Mouse (Mus musculus): ENCODE results near the gene Gm45062. TPM values are rescaled to one million over a fixed set of nuclear protein-coding genes. Genes with fewer than 3 reads are reported as not detected.

The Gm45062 gene
- total RNA-seq, 1 experiment = 1.5 TPM

DNA sequence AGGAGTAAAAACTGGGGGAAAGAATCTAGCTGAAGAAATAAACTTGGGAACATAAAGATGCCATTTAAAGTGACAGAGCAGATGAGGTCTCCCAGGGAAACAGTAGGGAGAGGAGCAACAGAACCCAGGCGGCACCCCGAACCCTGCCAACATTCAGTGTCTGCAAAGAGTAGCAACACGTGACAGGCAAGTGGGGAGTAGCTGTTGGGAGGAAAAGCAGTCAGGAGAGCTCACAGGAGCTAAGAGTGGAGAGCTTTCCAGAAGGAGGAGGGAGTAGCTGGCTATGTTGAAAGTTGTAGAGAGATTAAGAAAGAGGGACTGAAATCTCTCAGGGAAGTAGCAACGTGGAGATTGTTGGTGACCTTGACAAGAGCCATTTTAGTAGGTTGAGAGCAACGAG, 214.2 kb downstream of the Gm45062 start:
- Histone ChIP-seq H3K4me1 (ENCODE audit: control insufficient read depth in 2 of 2, insufficient read depth in 2 of 2, low read length in 2 of 2, poor library complexity in 1 of 2) (no peaks in the 10 kb centered on the region), H3K9me3 (ENCODE audit: control insufficient read depth, insufficient read depth, low read depth, low read length) (no peaks in the 10 kb centered on the region), H3K4me3 (ENCODE audit: insufficient read depth in 1 of 2, low read depth in 1 of 2, low read length in 2 of 2, poor library complexity in 1 of 2, severe bottlenecking in 1 of 2) (no peak overlapping the region), H3K36me3 (ENCODE audit: control insufficient read depth, insufficient read depth, low read length, poor library complexity, severe bottlenecking) (no peaks in the 10 kb centered on the region), H3K9ac (ENCODE audit: insufficient read depth, low read depth, low read length, poor library complexity, severe bottlenecking) (no peak overlapping the region), H3K27ac (ENCODE audit: insufficient read depth, low read depth, low read length, poor library complexity, severe bottlenecking) (no peak overlapping the region)
- TF ChIP-seq MAFK (IDR thresholded peaks at IDR 0.05; ENCODE audit: insufficient read depth, low read depth, low read length) = no peak
- no peak for TF ChIP-seq ZNF384 (IDR thresholded peaks at IDR 0.05; ENCODE audit: low read depth, low read length)
- no peak for TF ChIP-seq CHD2 (IDR thresholded peaks at IDR 0.05; ENCODE audit: low read depth, low read length)
- no peak for TF ChIP-seq ZC3H11A (IDR thresholded peaks at IDR 0.05; ENCODE audit: borderline replicate concordance, low read depth, low read length)
- no peak for TF ChIP-seq HCFC1 (IDR thresholded peaks at IDR 0.05; ENCODE audit: borderline replicate concordance, insufficient read depth, low read length)
- in situ Hi-C loops (cut with MboI; ENCODE audit: low sequenced_read_pairs in 2 of 2, unreplicated experiment in 2 of 2) = no loop called here
- no peak for DNase-seq (ENCODE audit: low read depth, low spot score)

DNA sequence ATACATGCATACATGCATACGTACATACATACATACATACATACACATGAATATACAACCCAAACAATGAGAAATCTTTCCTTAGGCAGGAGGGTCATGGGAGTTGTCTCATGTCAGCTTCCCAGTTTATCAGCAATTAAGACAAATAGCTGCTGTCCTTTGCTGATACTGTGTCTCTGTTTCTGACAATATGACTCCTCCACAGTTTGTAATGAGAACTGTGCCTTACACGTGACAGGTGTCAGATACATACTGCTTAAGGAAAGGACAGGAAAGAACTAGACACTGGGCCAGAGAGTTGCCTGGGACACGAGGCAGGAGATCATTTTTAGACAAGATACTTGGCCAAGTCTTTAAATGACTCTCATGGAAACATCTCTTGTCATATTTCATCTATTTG, 215.1 kb downstream of the Gm45062 start:
- H3K27ac ChIP-seq (ENCODE audit: insufficient read depth, low read depth, low read length, poor library complexity, severe bottlenecking) = no peak overlapping the region
- no peaks in the 10 kb centered on the region for H3K4me1 ChIP-seq (ENCODE audit: control insufficient read depth in 2 of 2, insufficient read depth in 2 of 2, low read length in 2 of 2, poor library complexity in 1 of 2)
- TF ChIP-seq HCFC1 (IDR thresholded peaks at IDR 0.05; ENCODE audit: borderline replicate concordance, insufficient read depth, low read length) = no peak
- TF ChIP-seq MAFK (IDR thresholded peaks at IDR 0.05; ENCODE audit: insufficient read depth, low read depth, low read length) = no peak
- no peak for TF ChIP-seq ZNF384 (IDR thresholded peaks at IDR 0.05; ENCODE audit: low read depth, low read length)
- TF ChIP-seq CHD2 (IDR thresholded peaks at IDR 0.05; ENCODE audit: low read depth, low read length) = no peak
- TF ChIP-seq ZC3H11A (IDR thresholded peaks at IDR 0.05; ENCODE audit: borderline replicate concordance, low read depth, low read length) = no peak
- no peaks in the 10 kb centered on the region for H3K36me3 ChIP-seq (ENCODE audit: control insufficient read depth, insufficient read depth, low read length, poor library complexity, severe bottlenecking)
- in situ Hi-C loops (cut with MboI; ENCODE audit: low sequenced_read_pairs in 2 of 2, unreplicated experiment in 2 of 2) = no loop called here
- no peaks in the 10 kb centered on the region for H3K9me3 ChIP-seq (ENCODE audit: control insufficient read depth, insufficient read depth, low read depth, low read length)
- no peak for DNase-seq (ENCODE audit: low read depth, low spot score)
- no peak overlapping the region for H3K9ac ChIP-seq (ENCODE audit: insufficient read depth, low read depth, low read length, poor library complexity, severe bottlenecking)
- no peak overlapping the region for H3K4me3 ChIP-seq (ENCODE audit: insufficient read depth in 1 of 2, low read depth in 1 of 2, low read length in 2 of 2, poor library complexity in 1 of 2, severe bottlenecking in 1 of 2)

DNA sequence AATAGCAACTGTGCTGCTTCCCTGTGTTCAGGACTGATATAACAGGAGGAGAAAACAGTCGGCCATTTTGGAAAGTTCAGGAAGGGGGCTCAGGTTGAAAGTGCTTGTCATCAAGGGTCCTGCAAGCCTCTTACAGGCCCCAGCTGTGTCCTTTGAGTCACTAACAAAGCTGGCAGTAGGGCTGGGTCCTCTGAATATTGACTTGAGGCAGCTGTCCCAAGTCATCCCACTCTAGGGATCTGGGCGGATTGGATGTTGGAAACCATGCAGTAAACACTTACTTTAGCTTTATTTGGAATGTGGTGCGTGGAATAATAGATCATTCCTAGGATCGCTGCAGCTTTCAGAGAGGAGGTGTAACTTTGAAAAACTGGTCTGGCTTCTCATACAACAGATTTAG, 215.6 kb downstream of the Gm45062 start:
- in situ Hi-C loops (cut with MboI; ENCODE audit: low sequenced_read_pairs in 2 of 2, unreplicated experiment in 2 of 2) = no loop called here
- DNase-seq (ENCODE audit: low read depth, low spot score) = no peak
- Histone ChIP-seq H3K9ac (ENCODE audit: insufficient read depth, low read depth, low read length, poor library complexity, severe bottlenecking) (no peak overlapping the region), H3K36me3 (ENCODE audit: control insufficient read depth, insufficient read depth, low read length, poor library complexity, severe bottlenecking) (no peaks in the 10 kb centered on the region), H3K27ac (ENCODE audit: insufficient read depth, low read depth, low read length, poor library complexity, severe bottlenecking) (no peak overlapping the region), H3K4me3 (ENCODE audit: insufficient read depth in 1 of 2, low read depth in 1 of 2, low read length in 2 of 2, poor library complexity in 1 of 2, severe bottlenecking in 1 of 2) (no peak overlapping the region), H3K4me1 (ENCODE audit: control insufficient read depth in 2 of 2, insufficient read depth in 2 of 2, low read length in 2 of 2, poor library complexity in 1 of 2) (no peaks in the 10 kb centered on the region), H3K9me3 (ENCODE audit: control insufficient read depth, insufficient read depth, low read depth, low read length) (no peaks in the 10 kb centered on the region)
- no peak for TF ChIP-seq MAFK (IDR thresholded peaks at IDR 0.05; ENCODE audit: insufficient read depth, low read depth, low read length)
- no peak for TF ChIP-seq CHD2 (IDR thresholded peaks at IDR 0.05; ENCODE audit: low read depth, low read length)
- no peak for TF ChIP-seq ZC3H11A (IDR thresholded peaks at IDR 0.05; ENCODE audit: borderline replicate concordance, low read depth, low read length)
- no peak for TF ChIP-seq HCFC1 (IDR thresholded peaks at IDR 0.05; ENCODE audit: borderline replicate concordance, insufficient read depth, low read length)
- no peak for TF ChIP-seq ZNF384 (IDR thresholded peaks at IDR 0.05; ENCODE audit: low read depth, low read length)

DNA sequence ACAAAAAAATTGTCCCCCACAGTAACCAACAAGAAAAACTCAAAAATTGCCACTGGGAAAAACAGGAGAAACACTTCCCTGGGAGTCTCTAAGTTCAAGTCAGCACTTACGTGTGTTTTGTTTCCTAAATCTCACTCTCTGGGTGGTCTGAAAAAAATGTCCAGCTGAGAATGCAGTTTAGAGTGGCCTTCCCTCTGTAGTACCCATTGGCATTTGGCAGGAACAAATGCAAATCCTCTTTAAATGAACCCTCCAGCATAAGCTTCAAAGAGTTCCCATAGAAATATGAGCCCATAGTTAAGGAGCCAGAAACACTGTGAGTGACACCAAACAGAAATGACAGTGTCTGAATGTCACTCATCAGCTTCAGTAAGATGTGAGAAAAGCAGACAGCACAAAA, 219.9 kb downstream of the Gm45062 start:
- no peak for DNase-seq (ENCODE audit: low read depth, low spot score)
- no peak overlapping the region for H3K4me3 ChIP-seq (ENCODE audit: insufficient read depth in 1 of 2, low read depth in 1 of 2, low read length in 2 of 2, poor library complexity in 1 of 2, severe bottlenecking in 1 of 2)
- TF ChIP-seq CHD2 (IDR thresholded peaks at IDR 0.05; ENCODE audit: low read depth, low read length) (no peak), ZC3H11A (IDR thresholded peaks at IDR 0.05; ENCODE audit: borderline replicate concordance, low read depth, low read length) (no peak), ZNF384 (IDR thresholded peaks at IDR 0.05; ENCODE audit: low read depth, low read length) (no peak), MAFK (IDR thresholded peaks at IDR 0.05; ENCODE audit: insufficient read depth, low read depth, low read length) (no peak), HCFC1 (IDR thresholded peaks at IDR 0.05; ENCODE audit: borderline replicate concordance, insufficient read depth, low read length) (no peak)
- H3K9me3 ChIP-seq (ENCODE audit: control insufficient read depth, insufficient read depth, low read depth, low read length) = no peaks in the 10 kb centered on the region
- no peaks in the 10 kb centered on the region for H3K4me1 ChIP-seq (ENCODE audit: control insufficient read depth in 2 of 2, insufficient read depth in 2 of 2, low read length in 2 of 2, poor library complexity in 1 of 2)
- H3K9ac ChIP-seq (ENCODE audit: insufficient read depth, low read depth, low read length, poor library complexity, severe bottlenecking) = no peak overlapping the region
- no peak overlapping the region for H3K27ac ChIP-seq (ENCODE audit: insufficient read depth, low read depth, low read length, poor library complexity, severe bottlenecking)
- H3K36me3 ChIP-seq (ENCODE audit: control insufficient read depth, insufficient read depth, low read length, poor library complexity, severe bottlenecking) = no peaks in the 10 kb centered on the region
- in situ Hi-C loops (cut with MboI; ENCODE audit: low sequenced_read_pairs in 2 of 2, unreplicated experiment in 2 of 2) = no loop called here
